Mouse (Mus musculus) limb, embryonic 15.5 days (tissue): ENCODE results near the gene Cbx5. TPM values are rescaled to one million over a fixed set of nuclear protein-coding genes. Genes with fewer than 3 reads are reported as not detected.
"Not testable (repeated sequence)": the region's sequence is repeated elsewhere in the genome, so short reads cannot be mapped to it uniquely, and the experiment has no call there.

Source experiments
- ATAC-seq: fragments of 200-750 bp; cut with Nextera tagmentation; 2 replicates; pipeline ENCODE4 v1.8.0; 2017; ENCODE audit warnings: low read depth, moderate TSS enrichment; ENCODE audit not compliant: insufficient number of reproducible peaks, low FRiP score, low TSS enrichment
- H3K27ac ChIP-seq: fragments of 300-500 bp; sonication (generic); 2 replicates; pipeline ENCODE4 v1.5.1; 2015; ENCODE audit warnings: moderate library complexity, mild to moderate bottlenecking, inconsistent platforms
- H3K27me3 ChIP-seq: fragments of 300-500 bp; sonication (generic); 2 replicates; pipeline ENCODE4 v1.6.1; 2015; ENCODE audit warnings: inconsistent platforms
- H3K36me3 ChIP-seq: fragments of 300-500 bp; sonication (generic); 2 replicates; pipeline ENCODE4 v1.6.1; 2015; ENCODE audit warnings: inconsistent platforms
- H3K4me1 ChIP-seq: fragments of 300-500 bp; sonication (generic); 2 replicates; pipeline ENCODE4 v1.6.1; 2015; ENCODE audit warnings: inconsistent platforms
- H3K4me2 ChIP-seq: fragments of 300-500 bp; sonication (generic); 2 replicates; pipeline ENCODE4 v1.6.1; 2015; ENCODE audit warnings: mild to moderate bottlenecking, inconsistent platforms
- H3K4me3 ChIP-seq: fragments of 300-500 bp; sonication (generic); 2 replicates; pipeline ENCODE4 v1.5.1; 2015; ENCODE audit warnings: mild to moderate bottlenecking, inconsistent platforms
- H3K9ac ChIP-seq: fragments of 300-500 bp; sonication (generic); 2 replicates; pipeline ENCODE4 v1.6.1; 2015; ENCODE audit warnings: inconsistent platforms
- H3K9me3 ChIP-seq: fragments of 300-500 bp; sonication (generic); 2 replicates; pipeline ENCODE4 v1.6.1; 2016; ENCODE audit warnings: inconsistent platforms
- WGBS: fragments of 180-500 bp; shearing (Covaris S2); methylation state at CpG from one replicate; pipeline ENCODE4 v1.1.7; 2015; 5-methylcytosine and 5-hydroxymethylcytosine counted together
- polyA plus RNA-seq: library from polyadenylated mRNA; unstranded; fragments of >200 nt; fragmentation: Nextera tagmentation; extraction: Ambion mirVana; gene quantifications from 2 replicates; pipeline ENCODE4 v1.2.1, GENCODE M21; 2015

Gene Cbx5
- polyA plus RNA-seq = 92.8 and 98.4 TPM in 2 replicates

DNA sequence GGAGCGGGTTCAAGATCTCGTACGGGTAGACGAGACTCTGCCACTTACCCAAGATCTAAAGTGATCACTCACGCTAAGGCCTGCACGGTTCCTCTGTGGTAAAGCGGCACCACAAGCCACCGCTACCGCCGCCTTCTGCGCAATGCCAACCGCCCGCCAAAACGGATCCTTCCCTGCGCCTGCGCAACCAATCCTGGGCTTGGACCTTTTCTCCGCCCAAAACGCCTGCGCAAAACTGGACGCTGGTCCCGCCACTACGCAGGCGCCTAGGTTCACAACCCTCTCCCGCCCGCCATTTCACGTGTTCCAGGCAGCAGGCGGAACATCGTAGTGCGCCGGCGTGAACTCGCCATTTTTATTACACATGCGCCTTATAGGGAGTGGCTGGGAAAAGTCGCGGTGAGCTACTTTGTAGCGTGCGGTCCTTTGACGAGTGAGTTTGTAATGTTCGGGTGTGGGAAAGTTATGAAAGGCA lies at the start of gene Cbx5:
Gene Cbx5, minus strand, starts transcription at position 132 of the 475 bp plus-strand sequence.
- H3K27me3 ChIP-seq = no peaks in the 10 kb centered on the region
- peak within 1 kb of the TSS; percentile 67 for H3K4me2 ChIP-seq
- WGBS = under 1% methylated on average over 39 of the region's 39 CpGs
- H3K36me3 ChIP-seq = peaks cover 31% of the 10 kb centered on the region
- peak within 1 kb of the TSS; percentile 65 for H3K4me3 ChIP-seq
- peaks cover 26% of the 10 kb centered on the region for H3K4me1 ChIP-seq
- peak; percentile 93 for ATAC-seq
- H3K27ac ChIP-seq = peak within 1 kb of the TSS; percentile 97
- H3K9me3 ChIP-seq = no peaks in the 10 kb centered on the region
- H3K9ac ChIP-seq = peak within 1 kb of the TSS; percentile 71

DNA sequence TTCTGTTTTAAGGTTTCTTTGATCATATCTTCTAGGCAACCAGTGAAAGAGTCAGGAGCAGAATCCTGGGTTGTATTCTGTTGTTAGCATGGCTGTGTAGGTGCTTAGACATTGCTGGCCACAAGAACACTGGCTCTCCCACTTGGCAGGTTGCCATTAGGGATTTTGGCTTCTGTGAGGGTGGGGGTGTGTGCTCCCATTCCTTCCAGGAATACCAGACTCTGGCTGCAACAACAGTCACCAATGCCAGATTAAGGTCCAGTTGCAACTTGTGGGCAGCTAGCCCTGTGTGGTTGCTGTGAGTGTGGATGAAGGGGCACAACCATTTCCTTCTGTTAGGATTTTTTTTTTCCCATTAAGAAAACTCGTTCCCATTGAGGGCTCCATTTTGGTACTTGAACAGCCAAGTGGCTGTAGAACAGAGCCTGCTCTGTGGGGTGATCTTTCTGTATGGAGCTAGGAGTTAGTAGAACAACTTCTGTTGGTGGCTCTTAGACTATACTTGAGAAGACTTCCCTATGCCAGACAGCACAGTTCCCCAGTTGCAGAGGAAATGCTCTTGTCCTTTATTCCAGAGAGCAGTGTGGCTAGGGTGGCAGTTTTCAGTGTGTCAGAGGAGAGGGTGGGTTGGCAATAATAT lies 46.3 kb upstream of the Cbx5 start:
- H3K9ac ChIP-seq = no peak overlapping the region
- no peak overlapping the region for H3K4me2 ChIP-seq
- peaks cover 40% of the 10 kb centered on the region for H3K4me1 ChIP-seq
- no peaks in the 10 kb centered on the region for H3K9me3 ChIP-seq
- H3K27ac ChIP-seq = peak overlapping the region; percentile 81
- 0 out of 2 replicates have a peak, but pooled peaks have one; percentile 40 for ATAC-seq
- H3K27me3 ChIP-seq = no peaks in the 10 kb centered on the region
- WGBS = 38% methylated on average over 1 of the region's 1 CpGs
- H3K36me3 ChIP-seq = peaks cover 23% of the 10 kb centered on the region
- H3K4me3 ChIP-seq = no peak overlapping the region

DNA sequence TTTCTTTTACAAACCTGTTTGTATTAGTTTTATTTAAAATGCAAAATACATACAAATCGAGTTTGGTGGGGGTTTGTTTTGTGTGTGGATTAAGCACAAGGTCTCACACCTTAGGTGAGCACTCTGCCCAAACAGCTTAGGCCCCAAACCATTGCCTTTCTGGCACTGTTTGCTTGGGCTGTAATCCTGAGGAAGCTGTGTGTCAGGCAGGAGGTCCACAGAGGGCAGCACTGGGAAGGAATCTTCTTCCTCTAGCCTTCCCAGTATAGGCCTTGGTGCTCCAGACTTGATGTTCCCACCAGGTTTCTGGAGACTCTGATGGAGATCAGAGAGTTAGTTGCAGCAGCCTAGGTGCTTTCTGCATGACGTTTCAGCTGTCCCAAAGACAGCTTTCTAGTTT lies 45.0 kb upstream of the Cbx5 start:
- Histone ChIP-seq H3K36me3 (peaks cover 18% of the 10 kb centered on the region), H3K27me3 (no peaks in the 10 kb centered on the region), H3K27ac (0 out of 2 replicates have a peak overlapping the region, but pooled peaks have one; percentile 81), H3K4me1 (peaks cover 30% of the 10 kb centered on the region), H3K9me3 (no peaks in the 10 kb centered on the region), H3K4me2 (no peak overlapping the region), H3K4me3 (no peak overlapping the region), H3K9ac (no peak overlapping the region)
- no peak for ATAC-seq
- 33% methylated on average over 2 of the region's 2 CpGs for WGBS

DNA sequence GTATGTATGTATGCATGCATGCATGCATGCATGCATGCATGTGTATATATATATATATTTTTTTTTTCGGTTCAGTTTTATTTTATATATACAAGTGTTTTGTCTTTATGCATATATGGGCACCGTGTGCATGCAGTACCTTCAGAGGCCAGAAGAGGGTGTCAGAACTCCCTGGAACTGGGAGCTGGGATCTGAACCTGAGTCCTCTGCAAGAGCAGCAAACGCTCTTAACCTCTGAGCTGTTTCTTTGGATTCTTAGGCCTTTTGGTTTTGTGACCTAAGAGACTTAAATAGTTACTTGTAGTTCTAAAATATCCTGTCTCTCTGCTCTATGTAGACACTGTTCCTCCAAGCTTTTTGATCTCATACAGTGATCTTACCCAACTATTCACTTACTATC lies 44.5 kb upstream of the Cbx5 start:
- H3K27ac ChIP-seq = no peak overlapping the region
- no peak overlapping the region for H3K4me2 ChIP-seq
- H3K27me3 ChIP-seq = no peaks in the 10 kb centered on the region
- H3K4me1 ChIP-seq = peaks cover 24% of the 10 kb centered on the region
- WGBS = 63% methylated on average over 3 of the region's 3 CpGs
- no peak overlapping the region for H3K9ac ChIP-seq
- ATAC-seq = no peak
- H3K36me3 ChIP-seq = peaks cover 15% of the 10 kb centered on the region
- no peaks in the 10 kb centered on the region for H3K9me3 ChIP-seq
- H3K4me3 ChIP-seq = no peak overlapping the region

DNA sequence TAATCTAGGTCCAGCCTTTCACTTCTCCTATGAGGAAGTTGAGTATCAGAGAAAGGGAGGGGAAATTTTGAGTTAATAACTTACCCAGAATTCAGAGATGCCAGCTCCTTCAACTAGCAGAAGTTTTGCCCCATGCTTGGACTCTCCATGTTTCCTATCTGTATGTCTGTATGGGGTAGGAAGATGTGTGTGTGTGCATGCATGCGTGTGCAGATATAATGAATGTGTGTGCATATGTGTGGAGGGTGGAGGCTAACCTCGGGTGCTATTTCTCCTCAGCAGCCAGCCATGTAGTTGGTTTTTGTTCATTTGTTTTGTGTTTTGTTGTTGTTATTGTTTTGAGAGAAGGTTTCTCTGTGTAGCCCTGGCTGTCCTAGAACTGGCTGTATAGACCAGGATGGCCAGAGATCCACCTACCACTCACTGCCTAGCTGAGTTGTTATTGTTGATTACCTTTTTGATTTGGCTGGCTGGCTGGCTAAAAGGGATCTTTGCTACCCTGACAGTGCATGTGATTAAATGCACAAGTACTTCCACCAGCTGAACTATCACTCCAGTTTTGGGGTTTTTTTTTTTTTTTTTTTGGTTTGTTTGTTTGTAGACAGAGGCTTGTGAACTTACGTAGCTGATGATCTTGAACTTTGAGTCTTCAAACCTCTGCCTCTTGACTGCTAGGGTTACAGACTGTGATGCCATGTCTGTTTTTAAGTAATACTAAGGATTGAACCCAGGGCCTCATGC lies 42.0 kb upstream of the Cbx5 start:
- ATAC-seq = no peak
- Histone ChIP-seq H3K4me1 (peaks cover 27% of the 10 kb centered on the region), H3K4me2 (no peak overlapping the region), H3K27me3 (no peaks in the 10 kb centered on the region), H3K9me3 (no peaks in the 10 kb centered on the region), H3K36me3 (peaks cover 13% of the 10 kb centered on the region), H3K4me3 (no peak overlapping the region), H3K9ac (no peak overlapping the region), H3K27ac (no peak overlapping the region)
- 93% methylated on average over 3 of the region's 3 CpGs for WGBS

DNA sequence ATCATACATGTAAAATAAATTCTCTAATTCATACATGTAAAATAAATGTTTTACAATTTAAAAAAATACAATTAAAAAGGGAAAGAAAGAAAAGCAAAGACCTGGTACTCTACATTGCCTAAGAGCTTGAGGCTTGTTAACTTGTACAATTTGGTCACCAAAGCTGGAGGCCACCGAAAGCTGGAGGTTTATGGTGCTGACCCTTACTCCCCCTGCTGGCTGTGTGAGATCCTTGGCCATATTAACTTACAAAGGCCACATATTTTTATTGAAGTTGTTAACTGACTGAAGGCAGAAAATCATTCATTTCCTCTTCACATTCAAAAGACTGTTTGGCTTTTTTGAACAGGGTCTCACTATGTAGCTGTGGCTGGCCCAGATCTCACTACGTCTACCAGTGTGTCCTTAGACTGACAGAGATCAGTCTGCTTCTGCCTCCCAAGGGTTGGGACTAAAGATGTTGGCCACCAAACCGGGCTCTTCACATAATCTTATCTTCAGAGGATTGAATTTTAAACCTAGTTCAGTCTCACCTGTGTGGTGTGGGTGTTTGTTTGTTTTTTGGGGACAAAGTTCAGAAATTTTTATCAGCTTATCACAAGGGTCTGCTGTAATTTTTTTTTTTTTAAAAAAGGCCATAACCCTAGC lies 41.3 kb upstream of the Cbx5 start:
- no peak for ATAC-seq
- Histone ChIP-seq H3K27ac (no peak overlapping the region), H3K36me3 (peaks cover 13% of the 10 kb centered on the region), H3K4me3 (no peak overlapping the region), H3K4me1 (peaks cover 22% of the 10 kb centered on the region), H3K9ac (no peak overlapping the region), H3K4me2 (no peak overlapping the region), H3K27me3 (no peaks in the 10 kb centered on the region), H3K9me3 (no peaks in the 10 kb centered on the region)
- WGBS = 50% methylated on average over 3 of the region's 3 CpGs

DNA sequence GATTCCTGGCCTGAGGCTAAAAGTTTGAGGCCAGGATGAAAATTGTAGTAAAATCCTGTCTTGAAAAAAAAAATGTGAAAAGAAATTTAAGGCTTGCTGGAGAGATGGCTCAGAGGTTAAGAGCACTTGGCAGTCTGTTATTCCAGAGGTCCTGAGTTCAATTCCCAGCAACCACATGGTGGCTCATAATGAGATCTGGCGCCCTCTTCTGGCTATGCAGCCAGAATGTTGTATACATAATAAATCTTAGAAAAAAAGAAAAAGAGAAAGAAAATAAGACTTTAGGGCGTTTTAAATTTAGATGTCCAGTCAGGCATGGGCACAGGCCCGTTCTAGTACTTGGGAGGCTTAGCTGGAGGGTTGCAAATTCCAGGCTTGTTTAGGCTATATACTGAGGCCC lies 40.1 kb upstream of the Cbx5 start:
- no peak overlapping the region for H3K27ac ChIP-seq
- H3K4me2 ChIP-seq = no peak overlapping the region
- H3K9me3 ChIP-seq = no peaks in the 10 kb centered on the region
- H3K27me3 ChIP-seq = no peaks in the 10 kb centered on the region
- no peak overlapping the region for H3K9ac ChIP-seq
- no peak overlapping the region for H3K4me3 ChIP-seq
- peaks cover 13% of the 10 kb centered on the region for H3K36me3 ChIP-seq
- peaks cover 10% of the 10 kb centered on the region for H3K4me1 ChIP-seq
- ATAC-seq = no peak
- WGBS = 54% methylated on average over 3 of the region's 3 CpGs

DNA sequence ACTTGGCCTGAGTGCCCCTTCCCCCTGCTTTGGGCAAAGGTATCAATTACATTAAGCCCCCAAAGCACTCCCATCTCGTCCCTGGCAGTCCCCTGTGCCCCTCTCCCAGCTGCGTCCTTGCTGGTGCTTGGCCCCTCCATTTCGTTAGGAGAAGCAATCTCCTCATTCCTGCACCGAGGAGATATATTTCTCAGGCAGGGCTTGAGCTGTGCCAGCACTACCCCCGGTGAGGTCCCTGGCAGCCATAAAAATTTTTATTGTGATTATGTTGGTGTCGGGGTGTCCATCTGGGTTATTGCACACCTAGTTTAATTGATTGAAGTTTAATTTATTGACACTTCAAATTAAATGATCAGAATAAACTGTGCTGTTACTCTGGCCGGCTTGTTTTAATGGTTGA lies 38.3 kb upstream of the Cbx5 start:
- H3K4me3 ChIP-seq = no peak overlapping the region
- H3K4me1 ChIP-seq = peaks cover 22% of the 10 kb centered on the region
- no peak for ATAC-seq
- H3K9me3 ChIP-seq = no peaks in the 10 kb centered on the region
- H3K9ac ChIP-seq = no peak overlapping the region
- no peak overlapping the region for H3K27ac ChIP-seq
- peaks cover 8% of the 10 kb centered on the region for H3K36me3 ChIP-seq
- no peak overlapping the region for H3K4me2 ChIP-seq
- H3K27me3 ChIP-seq = no peaks in the 10 kb centered on the region
- WGBS = 32% methylated on average over 7 of the region's 7 CpGs

DNA sequence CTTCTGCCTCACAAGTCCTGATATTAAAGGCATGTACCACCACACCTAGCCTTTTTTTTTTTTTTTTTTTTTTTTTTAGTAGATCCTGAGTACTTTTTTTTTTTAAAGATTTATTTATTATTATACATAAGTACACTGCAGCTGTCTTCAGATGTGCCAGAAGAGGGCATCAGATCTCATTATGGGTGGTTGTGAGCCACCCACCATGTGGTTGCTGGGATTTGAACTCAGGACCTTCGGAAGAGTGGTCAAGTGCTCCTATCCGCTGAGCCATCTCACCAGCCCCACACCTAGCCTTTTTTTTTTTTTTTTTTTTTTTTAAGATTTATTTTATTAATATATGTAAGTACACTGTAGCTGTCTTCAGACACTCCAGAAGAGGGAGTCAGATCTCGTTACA lies 36.3 kb upstream of the Cbx5 start:
- not testable (repeated sequence) for H3K4me3 ChIP-seq, H3K4me2 ChIP-seq, H3K9ac ChIP-seq, H3K9me3 ChIP-seq, ATAC-seq, H3K27ac ChIP-seq, H3K27me3 ChIP-seq, H3K36me3 ChIP-seq
- peaks cover 22% of the 10 kb centered on the region for H3K4me1 ChIP-seq
- WGBS = 91% methylated on average over 3 of the region's 3 CpGs

DNA sequence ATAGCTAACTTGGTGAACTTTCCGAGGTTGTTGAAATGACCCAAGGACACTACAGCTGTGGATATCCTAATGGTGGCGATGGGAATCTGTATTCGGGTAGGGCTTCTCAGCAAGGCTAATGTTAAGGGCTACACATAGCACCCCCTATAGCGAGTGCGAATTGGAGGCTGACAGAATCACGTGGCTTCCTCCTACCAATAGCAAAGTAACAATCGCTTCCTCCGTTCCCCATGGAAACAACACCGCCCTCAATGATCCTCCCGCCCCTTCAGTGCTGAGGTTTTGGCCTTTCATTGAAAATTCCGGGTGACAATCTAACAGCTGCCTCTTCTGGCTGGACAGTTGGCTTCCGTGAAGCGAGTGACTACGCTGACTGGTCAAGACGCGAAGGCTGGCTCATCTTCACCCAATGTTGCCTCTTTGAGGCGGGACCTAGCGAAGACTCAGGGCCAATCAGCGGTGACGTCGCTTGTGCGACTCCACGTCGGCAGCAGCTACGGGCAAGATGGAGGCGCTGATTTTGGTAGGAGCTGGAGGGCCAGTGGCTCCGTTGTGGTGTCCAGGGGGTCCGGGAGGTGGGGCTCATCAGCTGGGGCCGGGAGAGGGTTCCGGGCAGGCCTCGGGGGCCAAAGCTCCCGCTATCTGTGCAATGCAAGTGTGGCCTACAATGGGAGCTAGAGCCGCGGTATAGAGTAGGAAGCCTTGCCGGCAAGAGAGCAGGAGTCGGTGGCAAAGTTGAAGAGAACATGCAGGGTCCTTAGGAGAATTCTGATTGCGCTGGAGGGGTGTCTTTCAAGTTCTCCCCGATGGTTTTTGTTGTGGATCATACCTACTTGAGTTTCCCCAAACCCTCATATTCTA lies 33.0 kb upstream of the Cbx5 start, which contains the start of gene Copz1:
Gene Copz1, plus strand, starts transcription at position 296 of the 861 bp plus-strand sequence.
- ATAC-seq = peak; percentile 99
- peaks cover 18% of the 10 kb centered on the region for H3K4me1 ChIP-seq
- peaks cover 4% of the 10 kb centered on the region; the same call in 1 of the 2 replicates for H3K36me3 ChIP-seq
- H3K4me2 ChIP-seq = peak within 1 kb of the TSS; percentile 59
- peak within 1 kb of the TSS; percentile 81 for H3K27ac ChIP-seq
- H3K9ac ChIP-seq = peak within 1 kb of the TSS; percentile 85
- no peaks in the 10 kb centered on the region for H3K27me3 ChIP-seq
- H3K4me3 ChIP-seq = peak within 1 kb of the TSS; percentile 89
- H3K9me3 ChIP-seq = no peaks in the 10 kb centered on the region
- WGBS = 0% methylated on average over 38 of the region's 38 CpGs

DNA sequence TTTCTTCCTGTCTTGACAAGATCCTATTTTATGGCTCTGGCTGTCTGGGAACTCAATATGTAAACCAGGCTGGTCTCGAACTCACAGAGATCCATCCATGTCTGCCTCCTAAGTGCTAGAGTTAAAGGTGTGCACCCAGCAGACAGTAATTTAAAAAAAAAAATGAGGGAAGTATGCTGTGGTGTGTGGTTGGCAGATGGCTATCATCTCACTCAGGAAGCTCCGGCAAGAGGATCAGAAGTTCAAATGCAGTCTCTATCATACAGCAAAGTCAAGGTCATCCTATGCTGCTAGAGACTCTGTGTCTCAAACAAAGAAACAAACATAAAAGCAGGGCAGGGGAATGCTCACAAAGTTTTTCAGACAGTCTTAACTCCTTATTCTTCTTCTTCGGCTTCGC lies 29.3 kb upstream of the Cbx5 start:
- H3K9me3 ChIP-seq = no peaks in the 10 kb centered on the region
- H3K27me3 ChIP-seq = no peaks in the 10 kb centered on the region
- H3K4me1 ChIP-seq = peaks cover 6% of the 10 kb centered on the region
- H3K4me3 ChIP-seq = no peak overlapping the region
- H3K36me3 ChIP-seq = no peaks in the 10 kb centered on the region
- H3K27ac ChIP-seq = no peak overlapping the region
- no peak for ATAC-seq
- no peak overlapping the region for H3K9ac ChIP-seq
- WGBS = 82% methylated on average over 4 of the region's 4 CpGs
- no peak overlapping the region for H3K4me2 ChIP-seq
